Mouse (Mus musculus): ENCODE measurements around the gene Rrbp1. TPM values are rescaled to one million over a fixed set of nuclear protein-coding genes. Genes with fewer than 3 reads are reported as not detected.

Rrbp1 gene
- polyA plus RNA-seq, 1 experiment = 43.4 TPM

DNA sequence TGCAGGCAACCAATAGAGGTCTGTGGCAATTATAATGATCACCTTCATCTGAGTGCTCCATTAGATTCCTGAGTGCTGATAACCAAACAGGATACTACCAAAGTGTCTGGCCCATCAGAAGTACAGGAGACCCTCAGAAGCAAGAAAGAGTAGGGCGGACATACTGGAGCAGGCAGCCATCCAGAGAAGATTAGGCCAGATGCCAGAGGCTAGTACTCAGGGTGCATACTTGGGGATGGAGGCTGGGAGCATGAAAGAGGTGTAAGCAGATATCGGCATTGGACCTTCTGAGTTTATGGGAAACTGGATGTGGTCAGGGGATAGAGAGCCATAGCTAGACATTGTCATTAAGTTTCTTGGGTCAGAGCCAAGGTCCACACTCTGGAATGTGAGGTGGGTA is 40.2 kb downstream of the Rrbp1 start:
- WGBS = 99% methylated on average over 2 of the region's 2 CpGs
- H3K27me3 ChIP-seq (ENCODE audit: control insufficient read depth, insufficient read depth, low read length) = no peaks in the 10 kb centered on the region
- H3K4me1 ChIP-seq (ENCODE audit: control insufficient read depth, insufficient read depth, insufficient read length) = no peaks in the 10 kb centered on the region
- H3K36me3 ChIP-seq (ENCODE audit: control insufficient read depth, insufficient read depth, low read length) = peaks cover 46% of the 10 kb centered on the region
- DNase-seq (ENCODE audit: low read depth in 1 of 2, low spot score in 2 of 2) = no peak
- no peak for TF ChIP-seq POLR2A (IDR thresholded peaks at IDR 0.05; ENCODE audit: low read depth, low read length)
- no peak for TF ChIP-seq CTCF (IDR thresholded peaks at IDR 0.05; ENCODE audit: extremely low read depth, insufficient read depth, insufficient read length, insufficient replicate concordance)
- H3K4me3 ChIP-seq (ENCODE audit: extremely low read depth, insufficient read depth, insufficient read length) = no peak overlapping the region
- H3K27ac ChIP-seq (ENCODE audit: insufficient read depth, low read length) = no peak overlapping the region

DNA sequence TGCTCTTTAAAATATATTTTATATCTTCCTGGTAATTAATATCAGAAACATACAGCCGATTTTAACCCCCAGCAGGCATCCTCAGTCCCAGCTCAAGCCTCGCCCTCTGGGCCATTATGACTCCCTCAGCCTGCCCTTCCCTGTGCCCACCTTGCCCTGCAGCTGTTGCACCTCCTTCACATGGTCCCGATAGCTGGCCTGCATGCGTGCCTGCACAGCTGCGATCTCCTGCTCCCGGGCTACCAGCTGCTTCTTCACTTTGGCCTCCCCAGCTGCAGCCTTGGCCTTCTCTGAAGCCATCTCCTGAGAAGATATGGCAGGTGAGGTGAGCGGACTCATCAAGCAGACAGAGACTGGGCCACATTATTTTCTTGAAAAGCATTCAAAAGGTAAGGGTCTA is 41.8 kb downstream of the Rrbp1 start:
- no peak overlapping the region for H3K27ac ChIP-seq (ENCODE audit: insufficient read depth, low read length)
- WGBS = 93% methylated on average over 7 of the region's 7 CpGs
- TF ChIP-seq CTCF (IDR thresholded peaks at IDR 0.05; ENCODE audit: extremely low read depth, insufficient read depth, insufficient read length, insufficient replicate concordance) (no peak), POLR2A (IDR thresholded peaks at IDR 0.05; ENCODE audit: low read depth, low read length) (no peak)
- no peak overlapping the region for H3K4me3 ChIP-seq (ENCODE audit: extremely low read depth, insufficient read depth, insufficient read length)
- no peak for DNase-seq (ENCODE audit: low read depth in 1 of 2, low spot score in 2 of 2)
- H3K36me3 ChIP-seq (ENCODE audit: control insufficient read depth, insufficient read depth, low read length) = peaks cover 58% of the 10 kb centered on the region
- H3K4me1 ChIP-seq (ENCODE audit: control insufficient read depth, insufficient read depth, insufficient read length) = no peaks in the 10 kb centered on the region
- no peaks in the 10 kb centered on the region for H3K27me3 ChIP-seq (ENCODE audit: control insufficient read depth, insufficient read depth, low read length)

DNA sequence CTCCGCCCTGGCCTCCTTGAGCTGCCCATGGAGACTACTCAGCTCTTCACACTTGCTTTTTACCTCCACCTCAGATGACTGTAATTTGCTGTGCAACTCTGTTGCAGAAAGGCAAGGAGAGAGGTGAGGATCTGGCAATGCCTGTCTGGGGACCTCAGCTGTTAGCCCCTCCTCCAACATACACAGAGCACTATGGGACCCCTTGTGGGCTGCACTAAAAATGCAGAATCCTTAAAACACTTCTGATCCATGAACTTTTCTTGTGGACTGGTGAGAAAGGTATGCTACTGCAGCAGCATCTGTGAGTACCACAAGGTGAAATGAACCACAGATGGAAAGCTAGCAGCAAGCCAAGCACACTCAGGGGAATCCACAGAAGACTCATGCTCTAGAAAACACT is 47.7 kb downstream of the Rrbp1 start:
- DNase-seq (ENCODE audit: low read depth in 1 of 2, low spot score in 2 of 2) = no peak
- Histone ChIP-seq H3K4me1 (ENCODE audit: control insufficient read depth, insufficient read depth, insufficient read length) (no peaks in the 10 kb centered on the region), H3K36me3 (ENCODE audit: control insufficient read depth, insufficient read depth, low read length) (peaks cover 54% of the 10 kb centered on the region), H3K27ac (ENCODE audit: insufficient read depth, low read length) (no peak overlapping the region), H3K4me3 (ENCODE audit: extremely low read depth, insufficient read depth, insufficient read length) (no peak overlapping the region), H3K27me3 (ENCODE audit: control insufficient read depth, insufficient read depth, low read length) (no peaks in the 10 kb centered on the region)
- WGBS = 96% methylated on average over 1 of the region's 1 CpGs
- TF ChIP-seq CTCF (IDR thresholded peaks at IDR 0.05; ENCODE audit: extremely low read depth, insufficient read depth, insufficient read length, insufficient replicate concordance) (no peak), POLR2A (IDR thresholded peaks at IDR 0.05; ENCODE audit: low read depth, low read length) (no peak)

DNA sequence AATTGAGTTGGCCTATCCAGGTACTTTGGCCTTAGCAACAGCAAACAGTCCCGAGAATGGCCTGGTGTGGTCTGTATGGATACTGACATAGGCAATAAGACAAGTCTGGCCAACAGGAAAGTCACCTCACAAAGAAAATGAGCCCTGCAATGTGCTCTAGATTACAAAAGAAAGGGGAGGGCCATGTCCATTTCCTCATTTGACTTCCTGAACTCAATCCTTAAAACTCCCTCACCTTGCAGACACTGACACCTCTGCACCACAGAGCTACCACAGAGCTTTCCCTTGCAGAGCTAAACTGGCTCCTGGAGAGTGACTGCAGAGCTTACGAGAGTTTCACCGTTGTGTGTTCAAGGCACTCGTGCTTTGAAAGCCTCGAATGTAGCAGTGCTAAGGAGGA is 48.9 kb downstream of the Rrbp1 start:
- 85% methylated on average over 5 of the region's 5 CpGs for WGBS

DNA sequence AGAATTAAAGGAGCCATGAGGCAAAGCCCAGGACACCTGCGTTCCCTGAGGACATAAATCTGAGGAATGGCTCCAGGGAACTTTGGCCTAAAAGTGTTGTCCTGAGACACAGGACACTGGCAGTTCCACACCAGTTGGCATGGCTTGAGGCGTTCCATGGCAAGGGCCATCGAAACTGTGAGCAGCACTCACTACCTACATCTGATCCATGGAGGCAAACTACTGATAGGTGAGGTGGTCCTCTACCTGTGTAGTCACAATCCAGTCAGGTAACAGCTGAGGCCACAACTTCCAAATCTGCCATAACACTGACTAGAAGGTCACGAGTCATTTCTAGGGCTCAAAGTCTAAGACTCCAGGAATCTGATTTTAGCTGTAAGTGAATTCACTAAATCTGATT is 55.3 kb downstream of the Rrbp1 start:
- Histone ChIP-seq H3K27me3 (ENCODE audit: control insufficient read depth, insufficient read depth, low read length) (no peaks in the 10 kb centered on the region), H3K36me3 (ENCODE audit: control insufficient read depth, insufficient read depth, low read length) (peaks cover 44% of the 10 kb centered on the region), H3K27ac (ENCODE audit: insufficient read depth, low read length) (no peak overlapping the region), H3K4me3 (ENCODE audit: extremely low read depth, insufficient read depth, insufficient read length) (no peak overlapping the region), H3K4me1 (ENCODE audit: control insufficient read depth, insufficient read depth, insufficient read length) (no peaks in the 10 kb centered on the region)
- no peak for TF ChIP-seq POLR2A (IDR thresholded peaks at IDR 0.05; ENCODE audit: low read depth, low read length)
- TF ChIP-seq CTCF (IDR thresholded peaks at IDR 0.05; ENCODE audit: extremely low read depth, insufficient read depth, insufficient read length, insufficient replicate concordance) = no peak
- no peak for DNase-seq (ENCODE audit: low read depth in 1 of 2, low spot score in 2 of 2)
- 97% methylated on average over 4 of the region's 4 CpGs for WGBS

More for the DNA sequence above, 48.9 kb downstream of the Rrbp1 start:
- H3K27me3 ChIP-seq (ENCODE audit: control insufficient read depth, insufficient read depth, low read length) = no peaks in the 10 kb centered on the region
- TF ChIP-seq CTCF (IDR thresholded peaks at IDR 0.05; ENCODE audit: extremely low read depth, insufficient read depth, insufficient read length, insufficient replicate concordance) (no peak), POLR2A (IDR thresholded peaks at IDR 0.05; ENCODE audit: low read depth, low read length) (no peak)
- H3K27ac ChIP-seq (ENCODE audit: insufficient read depth, low read length) = no peak overlapping the region
- H3K36me3 ChIP-seq (ENCODE audit: control insufficient read depth, insufficient read depth, low read length) = peaks cover 47% of the 10 kb centered on the region
- no peak for DNase-seq (ENCODE audit: low read depth in 1 of 2, low spot score in 2 of 2)
- no peak overlapping the region for H3K4me3 ChIP-seq (ENCODE audit: extremely low read depth, insufficient read depth, insufficient read length)
- no peaks in the 10 kb centered on the region for H3K4me1 ChIP-seq (ENCODE audit: control insufficient read depth, insufficient read depth, insufficient read length)

DNA sequence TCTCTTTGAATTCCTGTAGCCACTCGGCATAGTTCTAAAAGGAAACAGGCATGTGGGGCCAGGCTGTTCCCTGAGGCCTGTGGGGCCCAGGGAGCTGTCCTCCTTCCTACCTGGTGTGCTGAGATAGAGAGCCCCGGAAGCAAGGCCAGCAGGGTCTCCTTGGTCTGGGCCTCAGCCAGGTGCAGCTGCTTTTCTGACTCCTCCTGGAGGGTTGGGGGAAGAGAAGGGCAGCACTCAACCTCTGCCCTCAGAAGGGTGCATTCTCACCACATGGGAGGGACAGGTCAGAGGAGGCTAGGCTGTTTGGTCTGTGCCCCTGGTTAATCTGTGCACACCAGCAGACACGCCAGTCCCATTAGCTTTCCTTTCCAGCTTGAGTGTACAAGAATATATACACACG is 56.1 kb downstream of the Rrbp1 start:
- H3K4me3 ChIP-seq (ENCODE audit: extremely low read depth, insufficient read depth, insufficient read length) = no peak overlapping the region
- H3K27me3 ChIP-seq (ENCODE audit: control insufficient read depth, insufficient read depth, low read length) = no peaks in the 10 kb centered on the region
- TF ChIP-seq POLR2A (IDR thresholded peaks at IDR 0.05; ENCODE audit: low read depth, low read length) (no peak), CTCF (IDR thresholded peaks at IDR 0.05; ENCODE audit: extremely low read depth, insufficient read depth, insufficient read length, insufficient replicate concordance) (no peak)
- peaks cover 49% of the 10 kb centered on the region for H3K36me3 ChIP-seq (ENCODE audit: control insufficient read depth, insufficient read depth, low read length)
- WGBS = 90% methylated on average over 4 of the region's 4 CpGs
- no peak for DNase-seq (ENCODE audit: low read depth in 1 of 2, low spot score in 2 of 2)
- H3K4me1 ChIP-seq (ENCODE audit: control insufficient read depth, insufficient read depth, insufficient read length) = no peaks in the 10 kb centered on the region
- H3K27ac ChIP-seq (ENCODE audit: insufficient read depth, low read length) = no peak overlapping the region

DNA sequence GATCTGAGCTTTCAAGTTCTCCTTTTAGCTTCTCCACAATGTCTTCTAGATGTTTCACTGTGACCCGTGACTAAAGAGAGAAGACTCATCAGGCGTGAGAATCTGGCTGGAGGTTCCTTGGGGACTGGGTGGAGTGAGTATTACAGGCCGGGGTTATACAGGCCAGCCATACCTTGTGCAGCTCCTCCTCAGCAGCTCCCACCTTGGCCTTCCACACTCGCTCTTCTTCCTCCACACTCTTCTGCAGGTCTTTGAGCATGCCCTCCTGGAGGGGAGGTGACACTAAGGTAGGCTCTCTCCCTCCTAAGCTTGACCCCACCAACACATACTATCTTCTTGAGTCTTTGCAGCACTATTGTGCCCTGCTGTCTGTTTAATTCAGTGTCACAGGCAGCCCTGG is 57.1 kb downstream of the Rrbp1 start:
- no peak for TF ChIP-seq POLR2A (IDR thresholded peaks at IDR 0.05; ENCODE audit: low read depth, low read length)
- DNase-seq (ENCODE audit: low read depth in 1 of 2, low spot score in 2 of 2) = no peak
- WGBS = 80% methylated on average over 4 of the region's 4 CpGs
- Histone ChIP-seq H3K27ac (ENCODE audit: insufficient read depth, low read length) (no peak overlapping the region), H3K27me3 (ENCODE audit: control insufficient read depth, insufficient read depth, low read length) (no peaks in the 10 kb centered on the region), H3K36me3 (ENCODE audit: control insufficient read depth, insufficient read depth, low read length) (peaks cover 55% of the 10 kb centered on the region), H3K4me1 (ENCODE audit: control insufficient read depth, insufficient read depth, insufficient read length) (no peaks in the 10 kb centered on the region), H3K4me3 (ENCODE audit: extremely low read depth, insufficient read depth, insufficient read length) (no peak overlapping the region)

All from spleen, adult 2 months (tissue).